Comparison of ENCODE assay signal across 24 mouse cellular contexts in genomic region chr13:70103903-70104302, GRCm38 (mm10).
"Had no signal": no experiment of that assay in that cellular context is flagged by ENCODE, and none has a peak within 500 bp of the region (broad histone marks: within the 10 kb centered on the region; RNA-seq: fewer than 3 reads in every experiment).

No protein-coding gene starts in this region.

- H3K27me3 ChIP-seq: heart, embryonic 13.5 days; heart, embryonic 15.5 days; hindbrain, embryonic 13.5 days; hindbrain, embryonic 15.5 days; kidney, embryonic 15.5 days; limb, embryonic 12.5 days; liver, embryonic 13.5 days had no signal

- H3K27ac ChIP-seq: heart, embryonic 10.5 days; heart, embryonic 13.5 days; heart, embryonic 15.5 days; hindbrain, embryonic 13.5 days; hindbrain, embryonic 15.5 days; hindbrain, postnatal 0 days; kidney, embryonic 15.5 days; kidney, postnatal 0 days; left cerebral cortex, adult 2 months; limb, embryonic 10.5 days; limb, embryonic 12.5 days; liver, embryonic 13.5 days had no signal

- DNase-seq: gastrocnemius, postnatal 14 days; gastrocnemius, postnatal 36 days; heart, adult 18-20 months; heart, postnatal 14 days; heart, postnatal 36 days; kidney, adult 18-20 months; kidney, adult 8-10 months; kidney, postnatal 14 days; kidney, postnatal 36 days; liver; liver, embryonic 13.5 days had no signal

- H3K4me1 ChIP-seq: heart, embryonic 10.5 days; heart, embryonic 13.5 days; heart, embryonic 15.5 days; hindbrain, embryonic 13.5 days; hindbrain, embryonic 15.5 days; kidney, embryonic 15.5 days; limb, embryonic 10.5 days; limb, embryonic 12.5 days; liver, embryonic 13.5 days had no signal

- H3K4me2 ChIP-seq: heart, embryonic 13.5 days; heart, embryonic 15.5 days; hindbrain, embryonic 13.5 days; hindbrain, embryonic 15.5 days; kidney, embryonic 15.5 days; limb, embryonic 12.5 days; liver, embryonic 11.5 days; liver, embryonic 13.5 days had no signal

- H3K9me3 ChIP-seq: heart, embryonic 10.5 days; heart, embryonic 13.5 days; heart, embryonic 15.5 days; hindbrain, embryonic 13.5 days; hindbrain, embryonic 15.5 days; kidney, embryonic 15.5 days; limb, embryonic 10.5 days; limb, embryonic 12.5 days; liver, embryonic 13.5 days had no signal

- H3K9ac ChIP-seq: heart, embryonic 13.5 days; heart, embryonic 15.5 days; hindbrain, embryonic 13.5 days; hindbrain, embryonic 15.5 days; kidney, embryonic 15.5 days; limb, embryonic 12.5 days; liver, embryonic 13.5 days had no signal

- ATAC-seq: hindbrain, postnatal 0 days; intestine, embryonic 16.5 days had no signal

- H3K4me3 ChIP-seq: heart, embryonic 10.5 days; heart, embryonic 13.5 days; heart, embryonic 15.5 days; hindbrain, embryonic 13.5 days; hindbrain, embryonic 15.5 days; kidney, embryonic 15.5 days; left cerebral cortex, adult 2 months; limb, embryonic 10.5 days; limb, embryonic 12.5 days; liver, embryonic 13.5 days had no signal

- H3K36me3 ChIP-seq: heart, embryonic 10.5 days; heart, embryonic 13.5 days; heart, embryonic 15.5 days; hindbrain, embryonic 13.5 days; hindbrain, embryonic 15.5 days; kidney, embryonic 15.5 days; limb, embryonic 10.5 days; limb, embryonic 12.5 days; liver, embryonic 13.5 days had no signal
